Mouse (Mus musculus): ENCODE data around the gene Baz2a. TPM values are rescaled to one million over a fixed set of nuclear protein-coding genes. Genes with fewer than 3 reads are reported as not detected.

Baz2a gene
- polyA plus RNA-seq (2014; fragmentation: Nextera tagmentation; extraction: Ambion mirVana): 14.0 and 14.2 TPM in 2 replicates

DNA sequence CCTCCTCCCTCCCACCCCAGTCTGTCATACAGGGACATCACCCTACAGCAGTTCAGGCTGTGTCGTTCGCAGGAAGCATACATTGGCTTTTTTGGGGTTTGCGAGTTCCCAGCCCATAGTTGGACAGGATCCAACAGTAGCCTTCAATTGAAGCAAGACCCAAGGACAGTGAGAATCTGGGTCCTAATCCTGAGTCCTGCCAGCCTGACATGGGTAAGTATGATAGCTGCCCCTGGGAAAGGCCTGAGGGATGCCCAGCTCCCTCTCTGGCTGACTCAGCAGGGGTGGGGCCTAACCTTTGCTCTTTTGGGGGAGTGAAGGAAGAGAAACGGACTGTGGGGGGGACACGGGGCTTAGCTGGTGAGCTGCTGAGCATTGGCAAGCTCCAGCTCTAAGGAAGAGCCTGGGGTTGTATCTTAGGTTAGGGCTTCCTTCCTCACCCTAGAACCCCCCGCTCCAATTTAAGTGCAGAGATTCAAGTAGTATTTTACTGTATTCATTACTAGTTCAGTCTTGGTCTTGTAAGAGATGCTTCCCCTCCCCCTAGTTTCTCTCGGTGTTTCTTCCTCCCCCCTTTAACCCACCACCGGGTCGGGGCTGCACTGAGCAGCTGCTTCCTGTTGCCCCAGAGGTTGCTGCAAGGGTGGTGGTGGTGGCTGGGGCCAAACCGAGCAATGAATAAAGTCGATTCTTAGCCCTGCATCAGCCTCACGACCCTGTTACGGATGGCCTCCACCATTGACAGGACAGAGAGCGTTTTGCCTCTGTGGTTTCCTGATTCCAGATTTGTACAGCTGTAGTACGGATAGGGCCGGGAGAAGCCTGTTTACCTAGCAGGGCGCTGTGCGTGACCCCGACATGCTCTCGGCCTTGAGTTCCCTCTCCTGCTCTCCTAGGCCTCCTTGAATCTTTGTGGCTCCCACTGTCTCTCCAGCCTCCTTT, at the start of gene Baz2a:
Gene Baz2a (plus strand): TSS at position 14 of the 942 bp plus-strand sequence.
- under 1% methylated on average over 20 of the region's 20 CpGs for WGBS
- peak; percentile 5 for ATAC-seq (replicated peaks; ENCODE audit: insufficient number of reproducible peaks, low FRiP score, low TSS enrichment, low read depth)

GRCm38 (mm10) chr10:128041636-128042035, 49.7 kb upstream of the Baz2a start:
- H3K4me2 ChIP-seq (ENCODE audit: low read depth, low read length): no peak overlapping the region
- H3K36me3 ChIP-seq (replicated peaks; ENCODE audit: control insufficient read depth, insufficient read depth, low read depth, low read length): peaks cover 15% of the 10 kb centered on the region
- 77% methylated on average over 4 of the region's 4 CpGs for WGBS
- ATAC-seq (replicated peaks; ENCODE audit: insufficient number of reproducible peaks, low FRiP score, low TSS enrichment, low read depth) (no peak), DNase-seq (ENCODE audit: low spot score) (no peak)
- H3K4me3 ChIP-seq (ENCODE audit: low read depth, low read length): no peak overlapping the region
- H3K9me3 ChIP-seq (replicated peaks; ENCODE audit: control insufficient read depth, low read length): no peaks in the 10 kb centered on the region
- H3K27me3 ChIP-seq (ENCODE audit: control insufficient read depth, insufficient read depth, low read length): no peaks in the 10 kb centered on the region
- H3K4me1 ChIP-seq (ENCODE audit: control insufficient read depth, insufficient read depth, low read length): no peaks in the 10 kb centered on the region
- H3K27ac ChIP-seq (replicated peaks; ENCODE audit: low read depth, low read length): no peak overlapping the region
- H3K9ac ChIP-seq (replicated peaks; ENCODE audit: low read length): no peak overlapping the region

More for the DNA sequence above, at the start of gene Baz2a:
- Histone ChIP-seq H3K36me3 (replicated peaks; ENCODE audit: control insufficient read depth, insufficient read depth, low read depth, low read length) (peaks cover 11% of the 10 kb centered on the region; the same call in 1 of the 2 replicates), H3K4me3 (ENCODE audit: low read depth, low read length) (peak within 1 kb of the TSS; percentile 81), H3K27ac (replicated peaks; ENCODE audit: low read depth, low read length) (peak within 1 kb of the TSS; percentile 86), H3K9ac (replicated peaks; ENCODE audit: low read length) (peak within 1 kb of the TSS; percentile 82), H3K9me3 (replicated peaks; ENCODE audit: control insufficient read depth, low read length) (no peaks in the 10 kb centered on the region), H3K4me1 (ENCODE audit: control insufficient read depth, insufficient read depth, low read length) (peaks cover 7% of the 10 kb centered on the region), H3K4me2 (ENCODE audit: low read depth, low read length) (peak within 1 kb of the TSS; percentile 92), H3K27me3 (ENCODE audit: control insufficient read depth, insufficient read depth, low read length) (no peaks in the 10 kb centered on the region)
- peak; percentile 53 for DNase-seq (ENCODE audit: low spot score)

- Histone ChIP-seq H3K27me3 (ENCODE audit: control insufficient read depth, insufficient read depth, low read length) (no peaks in the 10 kb centered on the region), H3K4me1 (ENCODE audit: control insufficient read depth, insufficient read depth, low read length) (no peaks in the 10 kb centered on the region), H3K4me2 (ENCODE audit: low read depth, low read length) (no peak overlapping the region), H3K36me3 (replicated peaks; ENCODE audit: control insufficient read depth, insufficient read depth, low read depth, low read length) (peaks cover 18% of the 10 kb centered on the region), H3K9me3 (replicated peaks; ENCODE audit: control insufficient read depth, low read length) (no peaks in the 10 kb centered on the region), H3K4me3 (ENCODE audit: low read depth, low read length) (no peak overlapping the region), H3K27ac (replicated peaks; ENCODE audit: low read depth, low read length) (no peak overlapping the region), H3K9ac (replicated peaks; ENCODE audit: low read length) (no peak overlapping the region)
- no peak for ATAC-seq (replicated peaks; ENCODE audit: insufficient number of reproducible peaks, low FRiP score, low TSS enrichment, low read depth)
- DNase-seq (ENCODE audit: low spot score): no peak
- WGBS: 92% methylated on average over 3 of the region's 3 CpGs
Observed at GRCm38 (mm10) chr10:128042466-128042865, 48.9 kb upstream of the Baz2a start.

GRCm38 (mm10) chr10:128043041-128043835, 48.1 kb upstream of the Baz2a start:
- ATAC-seq (replicated peaks; ENCODE audit: insufficient number of reproducible peaks, low FRiP score, low TSS enrichment, low read depth) (no peak), DNase-seq (ENCODE audit: low spot score) (no peak)
- H3K4me1 ChIP-seq (ENCODE audit: control insufficient read depth, insufficient read depth, low read length): no peaks in the 10 kb centered on the region
- no peak overlapping the region for H3K9ac ChIP-seq (replicated peaks; ENCODE audit: low read length)
- WGBS: 81% methylated on average over 3 of the region's 3 CpGs
- no peaks in the 10 kb centered on the region for H3K27me3 ChIP-seq (ENCODE audit: control insufficient read depth, insufficient read depth, low read length)
- no peaks in the 10 kb centered on the region for H3K9me3 ChIP-seq (replicated peaks; ENCODE audit: control insufficient read depth, low read length)
- no peak overlapping the region for H3K4me3 ChIP-seq (ENCODE audit: low read depth, low read length)
- H3K27ac ChIP-seq (replicated peaks; ENCODE audit: low read depth, low read length): no peak overlapping the region
- peaks cover 18% of the 10 kb centered on the region for H3K36me3 ChIP-seq (replicated peaks; ENCODE audit: control insufficient read depth, insufficient read depth, low read depth, low read length)
- H3K4me2 ChIP-seq (ENCODE audit: low read depth, low read length): no peak overlapping the region

DNA sequence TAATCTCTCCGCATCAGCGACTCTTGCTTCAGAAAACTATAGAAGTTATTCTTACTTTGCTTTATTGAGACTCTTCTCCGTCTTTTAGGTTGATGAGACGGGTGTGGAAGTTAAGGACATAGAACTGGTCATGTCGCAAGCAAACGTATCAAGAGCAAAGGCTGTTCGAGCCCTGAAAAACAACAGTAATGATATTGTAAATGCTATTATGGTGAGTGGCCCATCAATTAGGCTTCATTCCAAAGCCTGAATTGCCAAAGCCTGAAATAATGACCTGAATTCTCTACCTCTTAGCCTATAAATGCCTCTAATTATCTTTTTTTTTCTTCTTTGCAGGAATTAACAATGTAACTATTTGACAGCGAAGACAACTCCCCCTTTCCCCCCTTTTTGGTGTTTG, 43.2 kb upstream of the Baz2a start:
- no peaks in the 10 kb centered on the region for H3K27me3 ChIP-seq (ENCODE audit: control insufficient read depth, insufficient read depth, low read length)
- H3K4me1 ChIP-seq (ENCODE audit: control insufficient read depth, insufficient read depth, low read length): no peaks in the 10 kb centered on the region
- H3K9ac ChIP-seq (replicated peaks; ENCODE audit: low read length): no peak overlapping the region
- H3K27ac ChIP-seq (replicated peaks; ENCODE audit: low read depth, low read length): no peak overlapping the region
- 94% methylated on average over 8 of the region's 8 CpGs for WGBS
- no peak overlapping the region for H3K4me2 ChIP-seq (ENCODE audit: low read depth, low read length)
- ATAC-seq (replicated peaks; ENCODE audit: insufficient number of reproducible peaks, low FRiP score, low TSS enrichment, low read depth) (no peak), DNase-seq (ENCODE audit: low spot score) (no peak)
- H3K36me3 ChIP-seq (replicated peaks; ENCODE audit: control insufficient read depth, insufficient read depth, low read depth, low read length): peaks cover 24% of the 10 kb centered on the region
- no peaks in the 10 kb centered on the region for H3K9me3 ChIP-seq (replicated peaks; ENCODE audit: control insufficient read depth, low read length)
- no peak overlapping the region for H3K4me3 ChIP-seq (ENCODE audit: low read depth, low read length)

DNA sequence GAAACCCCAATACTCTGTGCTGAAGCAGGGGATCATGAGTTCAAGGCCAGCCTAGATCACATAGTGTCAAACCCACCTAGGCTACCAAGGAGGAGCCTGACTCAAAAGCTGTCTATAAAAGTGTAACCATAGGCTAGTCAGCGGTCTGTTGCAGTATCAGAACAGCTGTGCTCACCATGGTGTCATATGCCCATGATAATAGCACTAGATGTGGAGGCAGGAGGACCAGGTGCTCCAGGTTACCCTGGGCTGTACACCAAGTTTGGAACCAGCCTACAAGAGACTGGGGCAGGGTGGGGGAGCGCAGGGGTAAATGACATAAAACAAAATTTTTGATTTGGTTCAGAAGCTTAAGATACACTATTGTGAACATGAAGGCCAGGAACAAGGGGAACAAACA, 41.6 kb upstream of the Baz2a start:
- Histone ChIP-seq H3K27me3 (ENCODE audit: control insufficient read depth, insufficient read depth, low read length) (no peaks in the 10 kb centered on the region), H3K9me3 (replicated peaks; ENCODE audit: control insufficient read depth, low read length) (no peaks in the 10 kb centered on the region), H3K4me1 (ENCODE audit: control insufficient read depth, insufficient read depth, low read length) (no peaks in the 10 kb centered on the region), H3K4me3 (ENCODE audit: low read depth, low read length) (no peak overlapping the region), H3K27ac (replicated peaks; ENCODE audit: low read depth, low read length) (no peak overlapping the region), H3K9ac (replicated peaks; ENCODE audit: low read length) (no peak overlapping the region), H3K4me2 (ENCODE audit: low read depth, low read length) (no peak overlapping the region), H3K36me3 (replicated peaks; ENCODE audit: control insufficient read depth, insufficient read depth, low read depth, low read length) (peaks cover 22% of the 10 kb centered on the region)
- ATAC-seq (replicated peaks; ENCODE audit: insufficient number of reproducible peaks, low FRiP score, low TSS enrichment, low read depth) (no peak), DNase-seq (ENCODE audit: low spot score) (no peak)
- 96% methylated on average over 2 of the region's 2 CpGs for WGBS

DNA sequence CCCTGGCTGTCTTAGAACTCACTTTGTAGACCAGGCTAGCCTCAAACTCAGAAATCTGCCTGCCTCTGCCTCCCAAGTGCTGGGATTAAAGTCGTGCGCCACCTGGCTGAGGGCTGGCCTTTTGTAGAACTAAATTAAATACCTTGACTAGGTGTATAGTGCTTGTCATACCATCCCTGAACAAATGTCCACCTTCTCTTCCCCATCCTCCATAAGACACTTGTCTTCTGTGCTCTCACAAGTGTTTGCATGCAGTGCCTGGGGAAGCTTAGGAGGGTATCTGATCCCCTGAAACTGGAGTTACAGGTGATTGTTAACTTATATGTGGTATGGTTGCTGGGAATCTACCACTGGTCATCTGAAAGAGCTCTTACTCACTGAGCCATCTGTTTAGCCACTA, 41.0 kb upstream of the Baz2a start:
- H3K9ac ChIP-seq (replicated peaks; ENCODE audit: low read length): no peak overlapping the region
- no peak overlapping the region for H3K4me3 ChIP-seq (ENCODE audit: low read depth, low read length)
- peaks cover 22% of the 10 kb centered on the region for H3K36me3 ChIP-seq (replicated peaks; ENCODE audit: control insufficient read depth, insufficient read depth, low read depth, low read length)
- H3K4me2 ChIP-seq (ENCODE audit: low read depth, low read length): no peak overlapping the region
- no peak overlapping the region for H3K27ac ChIP-seq (replicated peaks; ENCODE audit: low read depth, low read length)
- DNase-seq (ENCODE audit: low spot score) (no peak), ATAC-seq (replicated peaks; ENCODE audit: insufficient number of reproducible peaks, low FRiP score, low TSS enrichment, low read depth) (no peak)
- no peaks in the 10 kb centered on the region for H3K4me1 ChIP-seq (ENCODE audit: control insufficient read depth, insufficient read depth, low read length)
- H3K27me3 ChIP-seq (ENCODE audit: control insufficient read depth, insufficient read depth, low read length): no peaks in the 10 kb centered on the region
- no peaks in the 10 kb centered on the region for H3K9me3 ChIP-seq (replicated peaks; ENCODE audit: control insufficient read depth, low read length)
- WGBS: 83% methylated on average over 2 of the region's 2 CpGs

DNA sequence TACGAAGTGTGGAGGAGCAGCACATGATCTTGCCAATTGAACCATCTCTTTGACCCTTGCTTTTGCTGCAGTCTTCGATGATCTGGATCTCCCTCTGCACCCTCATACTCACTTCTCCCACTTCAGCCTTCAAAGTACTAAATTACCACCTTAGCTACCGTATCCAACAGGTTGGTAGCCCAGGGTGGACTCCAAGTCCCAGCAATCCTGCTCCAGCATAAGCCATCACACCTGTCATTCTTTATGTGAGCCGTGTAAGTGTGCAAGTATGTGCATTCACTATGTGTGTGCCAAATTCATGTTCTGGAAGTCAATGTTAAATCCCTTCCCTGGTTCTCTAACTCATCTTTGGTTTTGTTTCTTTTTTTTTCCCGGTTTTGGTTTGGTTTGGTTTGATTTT, 39.8 kb upstream of the Baz2a start:
- Histone ChIP-seq H3K27ac (replicated peaks; ENCODE audit: low read depth, low read length) (no peak overlapping the region), H3K9ac (replicated peaks; ENCODE audit: low read length) (no peak overlapping the region), H3K36me3 (replicated peaks; ENCODE audit: control insufficient read depth, insufficient read depth, low read depth, low read length) (peaks cover 12% of the 10 kb centered on the region), H3K9me3 (replicated peaks; ENCODE audit: control insufficient read depth, low read length) (no peaks in the 10 kb centered on the region), H3K4me2 (ENCODE audit: low read depth, low read length) (no peak overlapping the region), H3K4me1 (ENCODE audit: control insufficient read depth, insufficient read depth, low read length) (no peaks in the 10 kb centered on the region), H3K4me3 (ENCODE audit: low read depth, low read length) (no peak overlapping the region), H3K27me3 (ENCODE audit: control insufficient read depth, insufficient read depth, low read length) (no peaks in the 10 kb centered on the region)
- WGBS: 95% methylated on average over 5 of the region's 5 CpGs
- ATAC-seq (replicated peaks; ENCODE audit: insufficient number of reproducible peaks, low FRiP score, low TSS enrichment, low read depth) (no peak), DNase-seq (ENCODE audit: low spot score) (no peak)

Measured in embryonic facial prominence, embryonic 11.5 days (tissue).